Mouse (Mus musculus): ENCODE results near the gene Adgrd1. TPM values are rescaled to one million over a fixed set of nuclear protein-coding genes. Genes with fewer than 3 reads are reported as not detected.
"Not testable (repeated sequence)": the region's sequence is repeated elsewhere in the genome, so short reads cannot be mapped to it uniquely, and the experiment has no call there.

The Adgrd1 gene
- polyA plus RNA-seq, 1 experiment from 2014 or later, result 1.6 TPM

GRCm38 (mm10) chr5:129122491-129122890 is 25.9 kb downstream of the Adgrd1 start:
- Histone ChIP-seq H3K27ac (ENCODE audit: low read depth, low read length) (no peak overlapping the region), H3K27me3 (replicated peaks; ENCODE audit: control insufficient read depth, insufficient read depth, low read length) (no peaks in the 10 kb centered on the region), H3K4me2 (replicated peaks; ENCODE audit: low read depth) (no peak overlapping the region), H3K36me3 (ENCODE audit: control insufficient read depth, insufficient read depth) (no peaks in the 10 kb centered on the region), H3K9me3 (ENCODE audit: control insufficient read depth) (no peaks in the 10 kb centered on the region), H3K4me1 (replicated peaks; ENCODE audit: control insufficient read depth, insufficient read depth, low read length) (no peaks in the 10 kb centered on the region), H3K9ac (ENCODE audit: low read depth, low read length) (no peak overlapping the region), H3K4me3 (ENCODE audit: low read depth, low read length) (no peak overlapping the region)
- no peak for TF ChIP-seq CTCF (IDR thresholded peaks at IDR 0.05; ENCODE audit: low read depth)
- no peak for ATAC-seq
- 87% methylated on average over 7 of the region's 7 CpGs for WGBS

GRCm38 (mm10) chr5:129124070-129124828 is 27.7 kb downstream of the Adgrd1 start:
- Histone ChIP-seq H3K27me3 (replicated peaks; ENCODE audit: control insufficient read depth, insufficient read depth, low read length) (no peaks in the 10 kb centered on the region), H3K36me3 (ENCODE audit: control insufficient read depth, insufficient read depth) (no peaks in the 10 kb centered on the region), H3K4me2 (replicated peaks; ENCODE audit: low read depth) (no peak overlapping the region), H3K4me3 (ENCODE audit: low read depth, low read length) (no peak overlapping the region), H3K27ac (ENCODE audit: low read depth, low read length) (no peak overlapping the region), H3K9me3 (ENCODE audit: control insufficient read depth) (no peaks in the 10 kb centered on the region), H3K4me1 (replicated peaks; ENCODE audit: control insufficient read depth, insufficient read depth, low read length) (no peaks in the 10 kb centered on the region), H3K9ac (ENCODE audit: low read depth, low read length) (no peak overlapping the region)
- no peak for TF ChIP-seq CTCF (IDR thresholded peaks at IDR 0.05; ENCODE audit: low read depth)
- no peak for ATAC-seq
- 45% methylated on average over 11 of the region's 11 CpGs for WGBS

GRCm38 (mm10) chr5:129128310-129128709 is 31.8 kb downstream of the Adgrd1 start:
- not testable (repeated sequence) for H3K9ac ChIP-seq (ENCODE audit: low read depth, low read length); H3K9me3 ChIP-seq (ENCODE audit: control insufficient read depth); H3K4me2 ChIP-seq (replicated peaks; ENCODE audit: low read depth); ATAC-seq; H3K36me3 ChIP-seq (ENCODE audit: control insufficient read depth, insufficient read depth); H3K27me3 ChIP-seq (replicated peaks; ENCODE audit: control insufficient read depth, insufficient read depth, low read length); H3K4me3 ChIP-seq (ENCODE audit: low read depth, low read length); H3K4me1 ChIP-seq (replicated peaks; ENCODE audit: control insufficient read depth, insufficient read depth, low read length); H3K27ac ChIP-seq (ENCODE audit: low read depth, low read length)
- 93% methylated on average over 22 of the region's 22 CpGs for WGBS

GRCm38 (mm10) chr5:129130301-129130700 is 33.8 kb downstream of the Adgrd1 start:
- Histone ChIP-seq H3K27me3 (replicated peaks; ENCODE audit: control insufficient read depth, insufficient read depth, low read length) (no peaks in the 10 kb centered on the region), H3K27ac (ENCODE audit: low read depth, low read length) (no peak overlapping the region), H3K4me2 (replicated peaks; ENCODE audit: low read depth) (no peak overlapping the region), H3K9me3 (ENCODE audit: control insufficient read depth) (no peaks in the 10 kb centered on the region), H3K4me1 (replicated peaks; ENCODE audit: control insufficient read depth, insufficient read depth, low read length) (no peaks in the 10 kb centered on the region), H3K9ac (ENCODE audit: low read depth, low read length) (no peak overlapping the region), H3K4me3 (ENCODE audit: low read depth, low read length) (no peak overlapping the region), H3K36me3 (ENCODE audit: control insufficient read depth, insufficient read depth) (no peaks in the 10 kb centered on the region)
- no peak for ATAC-seq
- 89% methylated on average over 8 of the region's 8 CpGs for WGBS
- no peak for TF ChIP-seq CTCF (IDR thresholded peaks at IDR 0.05; ENCODE audit: low read depth)

- no peak for ATAC-seq
- 75% methylated on average over 5 of the region's 5 CpGs for WGBS
- Histone ChIP-seq H3K9me3 (ENCODE audit: control insufficient read depth) (no peaks in the 10 kb centered on the region), H3K9ac (ENCODE audit: low read depth, low read length) (no peak overlapping the region), H3K27ac (ENCODE audit: low read depth, low read length) (no peak overlapping the region), H3K4me2 (replicated peaks; ENCODE audit: low read depth) (no peak overlapping the region), H3K27me3 (replicated peaks; ENCODE audit: control insufficient read depth, insufficient read depth, low read length) (no peaks in the 10 kb centered on the region), H3K4me1 (replicated peaks; ENCODE audit: control insufficient read depth, insufficient read depth, low read length) (no peaks in the 10 kb centered on the region), H3K4me3 (ENCODE audit: low read depth, low read length) (no peak overlapping the region), H3K36me3 (ENCODE audit: control insufficient read depth, insufficient read depth) (no peaks in the 10 kb centered on the region)
- TF ChIP-seq CTCF (IDR thresholded peaks at IDR 0.05; ENCODE audit: low read depth), result no peak
Measured at GRCm38 (mm10) chr5:129137405-129137804, 40.9 kb downstream of the Adgrd1 start.

GRCm38 (mm10) chr5:129138576-129138975 is 42.0 kb downstream of the Adgrd1 start:
- no peak overlapping the region for H3K4me3 ChIP-seq (ENCODE audit: low read depth, low read length)
- no peaks in the 10 kb centered on the region for H3K4me1 ChIP-seq (replicated peaks; ENCODE audit: control insufficient read depth, insufficient read depth, low read length)
- no peak overlapping the region for H3K27ac ChIP-seq (ENCODE audit: low read depth, low read length)
- H3K27me3 ChIP-seq (replicated peaks; ENCODE audit: control insufficient read depth, insufficient read depth, low read length), result no peaks in the 10 kb centered on the region
- H3K9ac ChIP-seq (ENCODE audit: low read depth, low read length), result no peak overlapping the region
- TF ChIP-seq CTCF (IDR thresholded peaks at IDR 0.05; ENCODE audit: low read depth), result no peak
- H3K36me3 ChIP-seq (ENCODE audit: control insufficient read depth, insufficient read depth), result no peaks in the 10 kb centered on the region
- 79% methylated on average over 15 of the region's 15 CpGs for WGBS
- no peak for ATAC-seq
- no peaks in the 10 kb centered on the region for H3K9me3 ChIP-seq (ENCODE audit: control insufficient read depth)
- no peak overlapping the region for H3K4me2 ChIP-seq (replicated peaks; ENCODE audit: low read depth)

Data from intestine, postnatal 0 days (tissue).